Mouse (Mus musculus) left cerebral cortex, adult 2 months (tissue): Measurements from ENCODE around the gene Dynlt1b. TPM values are rescaled to one million over a fixed set of nuclear protein-coding genes. Genes with fewer than 3 reads are reported as not detected.
"Not testable (repeated sequence)": the region's sequence is repeated elsewhere in the genome, so short reads cannot be mapped to it uniquely, and the experiment has no call there.

Source experiments
- DNase-seq, 2 experiments: peaks; one replicate each; pipeline ENCODE4 v3.0.0; 2021 to 2022; ENCODE audit warnings: low spot score in 2 of 2, mixed read lengths in 1 of 2; ENCODE audit errors: extremely low spot score in 1 of 2
- H3K27ac ChIP-seq: fragments of 200-600 bp; 2 replicates; pipeline ENCODE4 v1.8.1; 2022
- H3K4me3 ChIP-seq: fragments of 200-600 bp; 2 replicates; pipeline ENCODE4 v1.8.1; 2022
- intact Hi-C: fragments of 180-260 bp; cut with DNase I; formaldehyde crosslinking; loops from one replicate; pipeline ENCODE4 v1.15.1; 2025
- total RNA-seq, 2 experiments: library from RNA; stranded (reverse); gene quantifications; 2 replicates each; pipeline ENCODE4 v1.2.3; 2021

Dynlt1b gene
- total RNA-seq, 2 experiments from 2014 or later: 42.0 TPM

DNA sequence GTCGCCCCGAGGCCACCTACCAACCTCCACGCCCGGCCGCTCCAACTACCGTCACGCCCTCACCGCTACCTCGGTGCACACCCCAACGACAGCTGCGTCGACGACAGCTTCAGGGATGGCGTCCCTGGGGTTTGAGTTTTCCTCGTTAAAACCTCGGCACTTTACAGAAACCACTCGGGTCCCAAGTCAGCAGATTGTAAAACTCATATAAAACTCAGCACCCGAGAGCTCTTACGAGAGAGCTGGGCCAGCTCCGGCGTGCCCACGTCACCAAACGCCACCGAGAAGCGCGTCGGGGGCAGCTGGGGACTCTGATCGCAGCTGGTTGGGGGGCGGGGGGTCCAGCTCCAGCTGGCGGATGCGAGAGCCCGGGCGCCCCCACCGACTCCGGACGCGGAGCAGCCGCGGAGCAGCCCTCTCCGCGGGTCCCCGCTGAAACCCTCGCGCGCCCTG lies 46.6 kb downstream of the Dynlt1b start:
- intact Hi-C loops, H3K27ac ChIP-seq, DNase-seq: not testable (repeated sequence)
- H3K4me3 ChIP-seq: peak overlapping the region; percentile 47

DNA sequence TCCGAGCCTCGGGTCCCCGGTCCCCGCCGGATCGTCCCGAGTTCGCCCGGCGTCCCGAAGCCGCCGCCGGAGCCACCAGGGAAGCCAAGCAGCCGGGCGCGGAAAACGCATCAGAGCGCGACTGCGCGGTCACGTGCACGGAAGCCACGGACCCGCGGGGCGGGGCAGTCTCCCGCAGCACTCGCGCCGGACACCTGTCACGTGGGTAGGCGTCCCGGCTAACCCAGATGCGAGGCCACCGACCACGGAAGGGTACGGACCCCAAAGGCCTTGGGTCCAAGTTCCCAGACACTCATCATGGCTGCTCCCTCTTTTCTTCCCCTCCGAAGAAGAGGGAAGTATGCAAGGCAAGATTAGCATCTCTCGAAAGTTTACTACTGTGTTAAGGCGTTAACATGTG lies 47.1 kb downstream of the Dynlt1b start:
- DNase-seq, H3K27ac ChIP-seq, intact Hi-C loops: not testable (repeated sequence)
- H3K4me3 ChIP-seq: peak overlapping the region; percentile 47

DNA sequence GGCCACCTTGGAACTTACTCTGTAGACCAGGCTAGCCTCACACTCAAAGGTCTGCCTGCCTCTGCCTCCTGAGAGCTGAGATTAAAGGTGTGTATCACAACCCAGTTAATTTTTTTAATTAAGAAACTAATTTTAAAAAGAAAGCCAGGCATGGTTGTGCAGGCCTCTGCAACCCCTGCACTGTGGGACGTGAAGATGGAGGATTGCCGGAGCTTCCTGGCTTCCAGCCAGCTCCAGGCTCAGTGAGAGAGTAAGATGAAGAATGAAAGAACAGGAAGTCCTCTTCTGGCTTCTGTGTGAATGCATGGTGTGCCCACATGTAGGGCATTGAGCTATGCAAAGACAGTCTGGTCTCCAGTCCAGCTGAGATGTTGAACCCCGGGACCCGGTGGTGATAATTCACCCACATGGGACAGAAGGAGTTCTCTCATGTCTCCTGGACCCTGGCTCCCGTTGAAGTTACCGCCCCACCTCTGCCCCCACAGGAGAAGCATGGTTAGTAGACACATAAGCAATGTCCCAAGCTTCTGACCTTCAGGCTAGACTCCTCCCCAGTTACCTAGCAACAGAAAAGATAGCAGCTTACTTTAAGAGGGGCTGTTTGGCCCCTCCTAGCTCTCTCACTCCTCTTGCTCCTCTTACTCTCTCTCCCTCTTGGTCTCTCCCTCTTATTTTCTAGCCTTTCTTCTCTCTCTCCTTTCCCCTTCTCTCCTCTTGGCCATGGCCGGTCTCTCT lies 51.1 kb downstream of the Dynlt1b start:
- H3K27ac ChIP-seq, H3K4me3 ChIP-seq, DNase-seq, intact Hi-C loops: not testable (repeated sequence)

DNA sequence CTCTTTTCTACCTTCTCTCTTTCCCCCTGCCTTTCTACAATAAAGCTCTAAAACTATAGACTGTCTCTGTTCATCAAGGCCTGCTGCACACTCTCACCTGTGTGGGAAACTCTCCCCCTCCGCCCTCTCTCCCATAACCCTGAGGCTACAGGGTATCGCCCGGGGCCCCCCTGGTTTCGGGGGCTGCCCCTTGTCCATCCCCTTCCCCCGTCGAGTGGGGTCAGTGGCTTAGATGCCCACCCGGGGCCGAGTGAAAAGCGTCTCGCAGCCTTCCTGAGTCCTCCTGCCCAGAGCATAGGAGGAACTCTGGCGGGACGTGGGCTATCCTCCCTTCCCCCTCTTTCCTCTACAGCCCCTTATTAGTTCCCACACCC lies 51.7 kb downstream of the Dynlt1b start:
- intact Hi-C loops, H3K27ac ChIP-seq, H3K4me3 ChIP-seq, DNase-seq: not testable (repeated sequence)

DNA sequence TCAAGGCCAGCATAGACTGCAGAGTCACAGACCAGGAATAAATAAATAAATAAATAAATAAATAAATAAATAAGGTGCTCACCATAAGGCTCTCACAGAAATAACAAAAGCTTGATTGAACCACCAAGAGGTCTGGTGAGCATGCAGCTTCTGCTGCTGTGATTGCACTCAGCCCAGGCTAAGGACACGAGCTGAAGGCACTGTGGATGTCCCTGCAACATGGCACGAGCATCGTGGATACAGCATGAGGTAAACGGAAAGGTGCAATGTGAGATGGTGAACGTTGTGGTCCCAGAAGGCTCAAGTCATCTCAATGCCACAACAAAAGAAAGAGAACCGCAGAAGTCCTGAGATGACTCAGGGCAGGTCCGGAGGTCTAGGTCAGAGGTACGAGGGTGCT lies 52.3 kb downstream of the Dynlt1b start:
- DNase-seq, H3K27ac ChIP-seq, intact Hi-C loops, H3K4me3 ChIP-seq: not testable (repeated sequence)

Other genes starting within 250 kb of the Dynlt1b start
- 10 to 100 TPM; 62.8 to 63.6 TPM for gene Tmem181a, start 173.3 kb upstream of the Dynlt1b start, total RNA-seq
- gene Dynlt1a, start 112.6 kb upstream of the Dynlt1b start, total RNA-seq: 10 to 100 TPM; 12.2 to 17.0 TPM
- gene Dynlt1c, start 171.6 kb downstream of the Dynlt1b start, total RNA-seq: 10 to 100 TPM; 20.3 to 20.5 TPM
- 10 to 100 TPM; 26.8 to 29.7 TPM for gene Dynlt1f, start 225.8 kb downstream of the Dynlt1b start, total RNA-seq
- under 1 TPM; 0.34 to 0.77 TPM for gene Sytl3, start 229.0 kb downstream of the Dynlt1b start, total RNA-seq